In the genomic region with DNA sequence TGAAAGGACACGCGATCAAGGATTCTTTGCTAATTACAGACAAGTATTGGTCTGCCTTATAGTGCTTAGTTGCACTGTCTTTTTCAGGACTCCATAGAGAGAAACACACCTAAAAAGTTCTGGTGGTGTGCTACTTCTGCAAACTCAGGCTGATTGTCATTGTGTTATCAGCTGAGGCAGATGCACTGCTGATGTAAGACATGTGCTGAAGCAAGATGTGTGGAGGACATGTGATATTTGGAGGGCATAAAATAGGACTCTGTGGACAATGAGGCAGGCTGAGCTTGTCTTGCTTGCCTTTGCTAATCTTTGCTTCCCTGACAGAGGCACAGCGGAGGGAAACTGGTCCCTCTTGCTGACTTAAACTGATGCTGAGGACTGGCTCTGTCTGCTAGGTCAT, we compare ENCODE assay signal across 13 mouse cellular contexts.
"Had no signal": no experiment of that assay in that cellular context is flagged by ENCODE, and none has a peak within 500 bp of the region (broad histone marks: within the 10 kb centered on the region; RNA-seq: fewer than 3 reads in every experiment).

No protein-coding gene starts in this region.

- ATAC-seq: liver, postnatal 0 days; lung, postnatal 0 days; midbrain, embryonic 13.5 days; midbrain, embryonic 16.5 days had no signal

- DNase-seq: kidney, adult 18-20 months; kidney, adult 9 months; kidney, postnatal 14 days; layer of hippocampus, adult 9-11 months; liver, postnatal 0 days; lung, embryonic 14.5 days; retina, postnatal 1 day; right cerebral cortex, postnatal 25 days; spleen, adult 18-20 months; thymus, postnatal 25 days had no signal
